Mouse (Mus musculus): ENCODE measurements around the gene Gm21992.
A peak's percentile ranks its signal among the peaks of the same experiment; 100 is the strongest.

Gm21992 gene

GRCm38 (mm10) chr19:4747631-4748312 lies 63.6 kb downstream of the Gm21992 start:
- no peak for DNase-seq

- no peak for DNase-seq
These were observed 64.8 kb downstream of the Gm21992 start for GRCm38 (mm10) chr19:4746611-4747010.

- peak in 1 of 2 experiments; percentile 26 for DNase-seq
These were observed 65.7 kb downstream of the Gm21992 start for GRCm38 (mm10) chr19:4745681-4746080.

- DNase-seq = no peak
These were observed 66.4 kb downstream of the Gm21992 start for GRCm38 (mm10) chr19:4745057-4745456.

GRCm38 (mm10) chr19:4744026-4744425 lies 67.4 kb downstream of the Gm21992 start:
- no peak for DNase-seq

- no peak for DNase-seq
These were observed 67.9 kb downstream of the Gm21992 start for GRCm38 (mm10) chr19:4743524-4743923.

- no peak for DNase-seq
These were observed 69.2 kb downstream of the Gm21992 start for GRCm38 (mm10) chr19:4742229-4742628.

GRCm38 (mm10) chr19:4741482-4741881 lies 69.9 kb downstream of the Gm21992 start:
- no peak for DNase-seq

- no peak for DNase-seq
These were observed 71.7 kb downstream of the Gm21992 start for GRCm38 (mm10) chr19:4739762-4740161.

- DNase-seq = no peak
These were observed 72.4 kb downstream of the Gm21992 start for GRCm38 (mm10) chr19:4739053-4739452.

- no peak for DNase-seq
These were observed 73.5 kb downstream of the Gm21992 start for GRCm38 (mm10) chr19:4737866-4738265.

- no peak for DNase-seq
These were observed 78.4 kb downstream of the Gm21992 start for GRCm38 (mm10) chr19:4733052-4733451.

- no peak for DNase-seq
These were observed 82.2 kb downstream of the Gm21992 start for GRCm38 (mm10) chr19:4729186-4729585.

- DNase-seq = peak; percentile 78 to 86
These were observed 90.7 kb downstream of the Gm21992 start for GRCm38 (mm10) chr19:4720671-4721244.

GRCm38 (mm10) chr19:4720112-4720511 lies 91.3 kb downstream of the Gm21992 start:
- DNase-seq = no peak

- peak; percentile 38 to 78 for DNase-seq
These were observed 92.1 kb downstream of the Gm21992 start for GRCm38 (mm10) chr19:4719351-4719764.

- DNase-seq = no peak
These were observed 92.7 kb downstream of the Gm21992 start for GRCm38 (mm10) chr19:4718716-4719115.

- DNase-seq = peak in 1 of 2 experiments; percentile 37
These were observed 94.1 kb downstream of the Gm21992 start for GRCm38 (mm10) chr19:4717281-4717680.

GRCm38 (mm10) chr19:4716756-4717155 lies 94.7 kb downstream of the Gm21992 start:
- DNase-seq = no peak

GRCm38 (mm10) chr19:4713886-4714285 lies 97.5 kb downstream of the Gm21992 start:
- DNase-seq = no peak

GRCm38 (mm10) chr19:4712781-4713526 lies 98.5 kb downstream of the Gm21992 start:
- no peak for DNase-seq

GRCm38 (mm10) chr19:4712156-4712780 lies 99.1 kb downstream of the Gm21992 start:
- DNase-seq = no peak

- DNase-seq = no peak
These were observed 99.7 kb downstream of the Gm21992 start for GRCm38 (mm10) chr19:4711601-4712155.

All from kidney, adult 8-10 months (tissue).